Mouse (Mus musculus) hindbrain, postnatal 0 days (tissue): Measurements from ENCODE around the gene Gabarapl2. TPM values are rescaled to one million over a fixed set of nuclear protein-coding genes. Genes with fewer than 3 reads are reported as not detected.

Experiments used
- ATAC-seq: fragments of 200-750 bp; cut with Nextera tagmentation; 2 replicates; pipeline ENCODE4 v1.8.0; 2017; ENCODE audit warnings: mild to moderate bottlenecking, moderate TSS enrichment, moderate library complexity
- DNase-seq: peaks from one replicate; pipeline ENCODE4 v3.0.0-alpha.2; 2015; ENCODE audit warnings: low spot score
- H3K27ac ChIP-seq: fragments of 300-500 bp; sonication (generic); 2 replicates; pipeline ENCODE4 v1.5.1; 2014; ENCODE audit warnings: mild to moderate bottlenecking
- H3K27me3 ChIP-seq: fragments of 300-500 bp; sonication (generic); 2 replicates; pipeline ENCODE4 v1.6.1; 2014; ENCODE audit warnings: low read length, mixed read lengths; ENCODE audit not compliant: insufficient read depth
- H3K36me3 ChIP-seq: fragments of 300-500 bp; sonication (generic); 2 replicates; pipeline ENCODE4 v1.6.1; 2014; ENCODE audit warnings: low read length, mixed read lengths; ENCODE audit not compliant: insufficient read depth
- H3K4me1 ChIP-seq: fragments of 300-500 bp; sonication (generic); 2 replicates; pipeline ENCODE4 v1.6.1; 2014; ENCODE audit warnings: antibody characterized with exemption, low read length, mixed read lengths; ENCODE audit not compliant: insufficient read depth
- H3K4me2 ChIP-seq: fragments of 300-500 bp; sonication (generic); 2 replicates; pipeline ENCODE4 v1.6.1; 2014; ENCODE audit warnings: low read depth, mild to moderate bottlenecking, low read length, moderate library complexity, mixed read lengths
- H3K4me3 ChIP-seq: fragments of 300-500 bp; sonication (generic); 2 replicates; pipeline ENCODE4 v1.5.1; 2014; ENCODE audit warnings: low read length
- H3K9ac ChIP-seq: fragments of 300-500 bp; sonication (generic); replicated peaks from 2 replicates; pipeline ENCODE4 v1.6.1; 2014; ENCODE audit warnings: mild to moderate bottlenecking, low read length, moderate library complexity, mixed read lengths
- H3K9me3 ChIP-seq: fragments of 300-500 bp; sonication (generic); 2 replicates; pipeline ENCODE4 v1.6.1; 2016; ENCODE audit warnings: low read length, mixed read lengths
- CTCF ChIP-seq: IDR thresholded peaks from 2 replicates; pipeline ENCODE4 v1.5.1; 2016; ENCODE audit warnings: antibody characterized with exemption, control low read depth, low read depth
- WGBS: fragments of 180-500 bp; shearing (Covaris S2); extraction: QIAGEN DNeasy Blood & Tissue Kit; methylation state at CpG from one replicate; pipeline ENCODE4 v1.1.7; 2014; 5-methylcytosine and 5-hydroxymethylcytosine counted together
- polyA plus RNA-seq: library from polyadenylated mRNA; unstranded; fragments of >200 nt; fragmentation: Nextera tagmentation; extraction: Ambion mirVana; gene quantifications from 2 replicates; pipeline ENCODE4 v1.2.1, GENCODE M21; 2015
- total RNA-seq: library from RNA; depleted of rRNA; stranded (reverse); fragments of >200 nt; gene quantifications from 2 replicates; pipeline ENCODE4 v1.2.3, GENCODE M21; 2014

Gabarapl2 gene
- total and polyA plus RNA-seq, 2 experiments from 2014 or later: 99.4 to 461 TPM

- no peak for TF ChIP-seq CTCF
- Histone ChIP-seq H3K27me3 (no peaks in the 10 kb centered on the region), H3K36me3 (no peaks in the 10 kb centered on the region), H3K9ac (no peak overlapping the region), H3K4me3 (no peak overlapping the region), H3K9me3 (no peaks in the 10 kb centered on the region), H3K27ac (no peak overlapping the region), H3K4me2 (no peak overlapping the region), H3K4me1 (no peaks in the 10 kb centered on the region)
- WGBS: 69% methylated on average over 5 of the region's 5 CpGs
- no peak for ATAC-seq
- no peak for DNase-seq
Observed at GRCm38 (mm10) chr8:111964351-111964750, 23.8 kb downstream of the Gabarapl2 start.

- TF ChIP-seq CTCF: no peak
- Histone ChIP-seq H3K36me3 (no peaks in the 10 kb centered on the region), H3K27ac (no peak overlapping the region), H3K4me1 (no peaks in the 10 kb centered on the region), H3K4me3 (no peak overlapping the region), H3K4me2 (no peak overlapping the region), H3K9ac (no peak overlapping the region), H3K9me3 (no peaks in the 10 kb centered on the region), H3K27me3 (no peaks in the 10 kb centered on the region)
- ATAC-seq (no peak), DNase-seq (no peak)
- WGBS: 82% methylated on average over 7 of the region's 7 CpGs
Observed at GRCm38 (mm10) chr8:111964849-111965561, 24.5 kb downstream of the Gabarapl2 start.

GRCm38 (mm10) chr8:111967246-111967870 lies 26.9 kb downstream of the Gabarapl2 start:
- no peak overlapping the region for H3K4me3 ChIP-seq
- H3K27ac ChIP-seq: no peak overlapping the region
- 0 out of 2 replicates have a peak, but pooled peaks cover 4% of the 10 kb centered on the region for H3K36me3 ChIP-seq
- H3K4me2 ChIP-seq: no peak overlapping the region
- no peak for TF ChIP-seq CTCF
- no peak overlapping the region for H3K9ac ChIP-seq
- 83% methylated on average over 5 of the region's 5 CpGs for WGBS
- no peaks in the 10 kb centered on the region for H3K27me3 ChIP-seq
- H3K9me3 ChIP-seq: no peaks in the 10 kb centered on the region
- ATAC-seq (no peak), DNase-seq (no peak)
- no peaks in the 10 kb centered on the region for H3K4me1 ChIP-seq

GRCm38 (mm10) chr8:111968541-111968940 lies 28.0 kb downstream of the Gabarapl2 start:
- Histone ChIP-seq H3K9me3 (no peaks in the 10 kb centered on the region), H3K4me3 (no peak overlapping the region), H3K27ac (no peak overlapping the region), H3K36me3 (0 out of 2 replicates have a peak, but pooled peaks cover 4% of the 10 kb centered on the region), H3K4me2 (no peak overlapping the region), H3K9ac (no peak overlapping the region), H3K27me3 (no peaks in the 10 kb centered on the region), H3K4me1 (no peaks in the 10 kb centered on the region)
- no peak for TF ChIP-seq CTCF
- ATAC-seq (no peak), DNase-seq (no peak)
- 84% methylated on average over 10 of the region's 10 CpGs for WGBS

GRCm38 (mm10) chr8:111968991-111969390 lies 28.5 kb downstream of the Gabarapl2 start:
- WGBS: 44% methylated on average over 5 of the region's 5 CpGs
- Histone ChIP-seq H3K4me3 (no peak overlapping the region), H3K9me3 (no peaks in the 10 kb centered on the region), H3K4me1 (no peaks in the 10 kb centered on the region), H3K27me3 (no peaks in the 10 kb centered on the region), H3K27ac (no peak overlapping the region), H3K36me3 (0 out of 2 replicates have a peak, but pooled peaks cover 4% of the 10 kb centered on the region), H3K4me2 (no peak overlapping the region), H3K9ac (no peak overlapping the region)
- no peak for DNase-seq
- TF ChIP-seq CTCF: no peak
- no peak for ATAC-seq

- H3K4me1 ChIP-seq: no peaks in the 10 kb centered on the region
Observed at GRCm38 (mm10) chr8:111974138-111974537, 33.6 kb downstream of the Gabarapl2 start.

GRCm38 (mm10) chr8:111975706-111976105 lies 35.2 kb downstream of the Gabarapl2 start:
- no peak for DNase-seq
- 0 out of 2 replicates have a peak, but pooled peaks cover 4% of the 10 kb centered on the region for H3K36me3 ChIP-seq
- ATAC-seq: no peak
- TF ChIP-seq CTCF: no peak
- no peaks in the 10 kb centered on the region for H3K4me1 ChIP-seq
- H3K4me3 ChIP-seq: no peak overlapping the region
- H3K9me3 ChIP-seq: no peaks in the 10 kb centered on the region
- no peak overlapping the region for H3K4me2 ChIP-seq
- H3K27ac ChIP-seq: no peak overlapping the region
- no peak overlapping the region for H3K9ac ChIP-seq
- H3K27me3 ChIP-seq: no peaks in the 10 kb centered on the region
- WGBS: 91% methylated on average over 2 of the region's 2 CpGs

More at GRCm38 (mm10) chr8:111974138-111974537, 33.6 kb downstream of the Gabarapl2 start:
- Histone ChIP-seq H3K4me2 (no peak overlapping the region), H3K36me3 (0 out of 2 replicates have a peak, but pooled peaks cover 4% of the 10 kb centered on the region), H3K4me3 (no peak overlapping the region), H3K27me3 (no peaks in the 10 kb centered on the region), H3K9me3 (no peaks in the 10 kb centered on the region), H3K27ac (no peak overlapping the region), H3K9ac (no peak overlapping the region)
- TF ChIP-seq CTCF: no peak
- ATAC-seq (no peak), DNase-seq (no peak)
- 97% methylated on average over 12 of the region's 12 CpGs for WGBS
